8 mouse cellular contexts compared by ENCODE assay signal in the genomic region with DNA sequence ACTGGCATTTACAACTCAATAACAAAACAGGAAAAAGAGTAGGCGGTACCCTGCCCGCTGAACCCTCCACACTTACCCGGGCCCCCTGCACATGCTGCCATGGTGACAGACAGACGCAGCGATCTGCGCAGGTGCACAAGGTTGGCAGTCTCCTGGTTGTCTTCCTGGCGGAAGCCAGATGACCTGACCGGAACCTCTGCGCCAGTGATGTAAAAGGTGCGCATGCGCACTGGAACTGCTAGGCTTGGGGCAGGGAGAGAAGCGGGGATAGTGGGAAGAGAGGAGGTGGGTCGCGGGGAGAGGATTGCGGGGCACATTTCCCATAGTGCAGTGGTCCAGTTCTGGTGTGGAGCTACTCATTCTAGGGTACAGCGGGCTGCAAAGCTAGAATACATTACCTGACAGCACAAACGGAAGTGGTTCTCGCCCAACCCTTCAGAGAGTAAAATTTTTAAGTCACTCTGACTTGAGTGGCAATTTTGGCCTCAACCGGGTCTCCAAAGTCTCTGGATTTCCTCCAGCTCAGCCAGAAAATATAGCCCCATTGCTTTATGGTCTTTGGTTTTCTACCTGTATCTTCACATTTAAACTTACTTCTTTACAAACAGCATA. TPM values are rescaled to one million over a fixed set of nuclear protein-coding genes. Genes with fewer than 3 reads are reported as not detected.
DNase-seq lines count a peak whose midpoint lies in the region; ATAC-seq and TF ChIP-seq lines count a peak whose summit lies in the region.

A gene (minus strand): TSS at position 164 of the 612 bp plus-strand sequence.

- H3K4me1 ChIP-seq in cortical plate, adult 2 months (ENCODE audit: control insufficient read depth, insufficient read depth, low read length) = no peaks in the 10 kb centered on the region
- no peaks in the 10 kb centered on the region for H3K4me1 ChIP-seq in hindbrain, embryonic 16.5 days (ENCODE audit: control insufficient read depth, insufficient read depth, low read depth, low read length)

- H3K27me3 ChIP-seq in hindbrain, embryonic 16.5 days (replicated peaks; ENCODE audit: control insufficient read depth, insufficient read depth, low read length) = no peaks in the 10 kb centered on the region

- H3K27ac ChIP-seq in cortical plate, adult 2 months (ENCODE audit: insufficient read depth, low read length) = peak within 1 kb of the TSS; percentile 32; the same call in 1 of the 2 replicates
- peak within 1 kb of the TSS; percentile 82 for H3K27ac ChIP-seq in gastrocnemius, adult 2 months
- H3K27ac ChIP-seq in hindbrain, embryonic 16.5 days (ENCODE audit: low read depth, low read length) = peak within 1 kb of the TSS; percentile 79

- TF ChIP-seq POLR2A in cortical plate, adult 2 months (IDR thresholded peaks at IDR 0.05; ENCODE audit: extremely low read depth, insufficient read depth, low read length) = peak; percentile 91

- peak within 1 kb of the TSS; percentile 86 for H3K4me2 ChIP-seq in hindbrain, embryonic 16.5 days (ENCODE audit: low read length)

- TF ChIP-seq CTCF in cortical plate, adult 2 months (IDR thresholded peaks at IDR 0.05; ENCODE audit: extremely low read depth, insufficient read depth, low read length) = no peak
- TF ChIP-seq CTCF in gastrocnemius, adult 2 months (IDR thresholded peaks at IDR 0.05) = no peak

- H3K9me3 ChIP-seq in hindbrain, embryonic 16.5 days (ENCODE audit: control insufficient read depth, low read length) = no peaks in the 10 kb centered on the region

- peak; percentile 74 for DNase-seq in adipocyte (ENCODE audit: low spot score)
- DNase-seq in gastrocnemius, adult 2 months = peak; percentile 92
- peak; percentile 85 for DNase-seq in left cerebral cortex, adult 11 months (ENCODE audit: low spot score)
- DNase-seq in lung, postnatal 36 days = peak; percentile 95
- DNase-seq in retina, embryonic 14.5 days (ENCODE audit: low spot score) = peak; percentile 95
- peak; percentile 94 to 98 for DNase-seq in thymus, postnatal 36 days

- ATAC-seq in hindbrain, embryonic 16.5 days = peak; percentile 100

- WGBS in hindbrain, embryonic 16.5 days = 6% methylated on average over 19 of the region's 19 CpGs

- peaks cover 2% of the 10 kb centered on the region; the same call in 1 of the 2 replicates for H3K36me3 ChIP-seq in hindbrain, embryonic 16.5 days (ENCODE audit: control insufficient read depth, insufficient read depth, low read length)

- H3K4me3 ChIP-seq in cortical plate, adult 2 months (ENCODE audit: insufficient read depth, low read length) = peak within 1 kb of the TSS; percentile 36
- H3K4me3 ChIP-seq in gastrocnemius, adult 2 months = peak within 1 kb of the TSS; percentile 75
- peak within 1 kb of the TSS; percentile 53 for H3K4me3 ChIP-seq in hindbrain, embryonic 16.5 days (ENCODE audit: low read length)

- peak within 1 kb of the TSS; percentile 71 for H3K9ac ChIP-seq in hindbrain, embryonic 16.5 days (ENCODE audit: low read depth, low read length)

- intact Hi-C loops in gastrocnemius, adult 2 months (cut with DNase I) = loop anchor here (2.0 to 5.0 kb wide), 2 partner anchors 129 to 577 kb away; a partner anchor contains a TSS

RNA-seq across cellular contexts. Expression of the gene that starts here (rescaled TPM):
- 9.9 and 11.7 TPM in 2 replicates for polyA plus RNA-seq in cortical plate, adult 2 months (2012; rRNA removed)
- 1 to 10 TPM; 2.2 to 2.6 TPM for total RNA-seq in gastrocnemius, adult 2 months (2021)
- not detected in 2 replicates for polyA plus RNA-seq in hindbrain, embryonic 16.5 days (2015; fragmentation: Nextera tagmentation; extraction: Ambion mirVana)

Comparison
In these comparisons a context has a peak if more than half of its experiments do, and no peak if none do; other contexts are left out.
1. Peak in every context shown above with its lines: DNase-seq, ATAC-seq, H3K4me3 ChIP-seq and H3K27ac ChIP-seq.
2. RNA of the gene that starts here (polyA plus RNA-seq): 9.9 to 11.7 TPM in cortical plate, adult 2 months; not detected in hindbrain, embryonic 16.5 days; every median in the first group is over 10 times any median in the second.
3. Peak in ATAC-seq, H3K4me3 ChIP-seq, H3K27ac ChIP-seq, H3K9ac ChIP-seq and H3K4me2 ChIP-seq in hindbrain, embryonic 16.5 days; RNA of the gene not detected or under 1 TPM.
4. H3K27ac ChIP-seq: peak in every context shown above with its lines; median percentile 82 in gastrocnemius, adult 2 months; 79 in hindbrain, embryonic 16.5 days; 32 in cortical plate, adult 2 months.